Mouse (Mus musculus) erythroblast, embryonic 14.5 days (primary cell): ENCODE measurements around the gene Vmn1r4. TPM values are rescaled to one million over a fixed set of nuclear protein-coding genes. Genes with fewer than 3 reads are reported as not detected.

Experiments used
- H3K27me3 ChIP-seq: 2 replicates; pipeline ENCODE4 v1.6.1; 2012; ENCODE audit warnings: inconsistent platforms; ENCODE audit not compliant: control insufficient read depth
- H3K36me3 ChIP-seq: 2 replicates; pipeline ENCODE4 v1.6.1; 2012; ENCODE audit warnings: mild to moderate bottlenecking, inconsistent platforms; ENCODE audit not compliant: control insufficient read depth
- H3K4me1 ChIP-seq: 2 replicates; pipeline ENCODE4 v1.6.1; 2012; ENCODE audit warnings: inconsistent platforms; ENCODE audit not compliant: control insufficient read depth
- H3K4me3 ChIP-seq: replicated peaks from 2 replicates; pipeline ENCODE3; 2012; ENCODE audit warnings: moderate library complexity, mild to moderate bottlenecking, inconsistent platforms
- H3K9me3 ChIP-seq: 2 replicates; pipeline ENCODE4 v1.6.1; 2012; ENCODE audit warnings: low read length, inconsistent platforms, mixed read lengths; ENCODE audit not compliant: control insufficient read depth
- GATA1 ChIP-seq: IDR thresholded peaks from 2 replicates; pipeline ENCODE4 v1.6.1; 2012; ENCODE audit warnings: low read length, inconsistent platforms, mixed read lengths
- TAL1 ChIP-seq: IDR thresholded peaks from 3 replicates; pipeline ENCODE4 v1.6.1; 2012; ENCODE audit warnings: low read length, inconsistent platforms, mixed read lengths
- polyA plus RNA-seq: library from polyadenylated mRNA; stranded (reverse); fragments of >175 nt; gene quantifications from 2 replicates; pipeline ENCODE4 v1.2.3, GENCODE M21; 2012

Vmn1r4 gene
- polyA plus RNA-seq, 1 experiment, result not detected

GRCm38 (mm10) chr6:56932464-56932863 is 8.6 kb downstream of the Vmn1r4 start:
- no peaks in the 10 kb centered on the region for H3K4me1 ChIP-seq
- TF ChIP-seq GATA1 (no peak), TAL1 (no peak)
- no peaks in the 10 kb centered on the region for H3K36me3 ChIP-seq
- no peaks in the 10 kb centered on the region for H3K9me3 ChIP-seq
- peaks cover 35% of the 10 kb centered on the region for H3K27me3 ChIP-seq
- H3K4me3 ChIP-seq, result no peak overlapping the region

- no peak overlapping the region for H3K4me3 ChIP-seq
- no peaks in the 10 kb centered on the region for H3K4me1 ChIP-seq
- TF ChIP-seq TAL1, result no peak
- no peak for TF ChIP-seq GATA1
- H3K27me3 ChIP-seq, result peaks cover 35% of the 10 kb centered on the region
- no peaks in the 10 kb centered on the region for H3K9me3 ChIP-seq
- H3K36me3 ChIP-seq, result no peaks in the 10 kb centered on the region
Observed at GRCm38 (mm10) chr6:56934366-56934765, 10.6 kb downstream of the Vmn1r4 start.

- Histone ChIP-seq H3K4me1 (no peaks in the 10 kb centered on the region), H3K27me3 (no peaks in the 10 kb centered on the region), H3K4me3 (no peak overlapping the region), H3K36me3 (no peaks in the 10 kb centered on the region), H3K9me3 (no peaks in the 10 kb centered on the region)
- no peak for TF ChIP-seq TAL1
- TF ChIP-seq GATA1, result no peak
Observed at GRCm38 (mm10) chr6:56956436-56956835, 32.6 kb downstream of the Vmn1r4 start.

- Histone ChIP-seq H3K4me1 (no peaks in the 10 kb centered on the region), H3K36me3 (no peaks in the 10 kb centered on the region), H3K4me3 (no peak within 1 kb of the TSS), H3K27me3 (no peaks in the 10 kb centered on the region), H3K9me3 (no peaks in the 10 kb centered on the region)
- TF ChIP-seq TAL1, result no peak
- TF ChIP-seq GATA1, result no peak
Observed at GRCm38 (mm10) chr6:56969973-56970372, 46.2 kb downstream of the Vmn1r4 start, which contains the start of gene Vmn1r5. TSS of gene Vmn1r5 (plus strand) at chr6:56970273.

GRCm38 (mm10) chr6:56996943-56997342 is 73.1 kb downstream of the Vmn1r4 start, which contains the start of gene Vmn1r6:
TSS of gene Vmn1r6 (plus strand) at chr6:56997243.
- Histone ChIP-seq H3K4me3 (no peak within 1 kb of the TSS), H3K27me3 (no peaks in the 10 kb centered on the region), H3K36me3 (no peaks in the 10 kb centered on the region), H3K4me1 (no peaks in the 10 kb centered on the region), H3K9me3 (no peaks in the 10 kb centered on the region)
- TF ChIP-seq TAL1, result no peak
- no peak for TF ChIP-seq GATA1

Other genes with a start within 250 kb of the Vmn1r4 start
- gene Lsm5, start 219.3 kb upstream of the Vmn1r4 start, polyA plus RNA-seq, result 0.08 TPM in 1 of 2 replicates, not detected in the other
- 0.18 and 0.20 TPM in 2 replicates for gene Avl9, start 209.1 kb upstream of the Vmn1r4 start, polyA plus RNA-seq
- 0.36 and 0.48 TPM in 2 replicates for gene Kbtbd2, start 126.2 kb upstream of the Vmn1r4 start, polyA plus RNA-seq
- gene Fkbp9, start 92.0 kb upstream of the Vmn1r4 start, polyA plus RNA-seq, result 0.04 and 0.05 TPM in 2 replicates
- gene Nt5c3, start 83 bp upstream of the Vmn1r4 start, polyA plus RNA-seq, result 21.3 and 22.9 TPM in 2 replicates
- not detected in 2 replicates for gene Vmn1r5, start 46.3 kb downstream of the Vmn1r4 start, polyA plus RNA-seq
- 0.01 TPM in 1 of 2 replicates, not detected in the other for gene Vmn1r6, start 73.2 kb downstream of the Vmn1r4 start, polyA plus RNA-seq
- gene Vmn1r7, start 101.3 kb downstream of the Vmn1r4 start, polyA plus RNA-seq, result not detected in 2 replicates
- gene Vmn1r8, start 108.3 kb downstream of the Vmn1r4 start, polyA plus RNA-seq, result not detected in 2 replicates
- not detected in 2 replicates for gene Vmn1r9, start 142.8 kb downstream of the Vmn1r4 start, polyA plus RNA-seq
- gene Vmn1r10, start 185.4 kb downstream of the Vmn1r4 start, polyA plus RNA-seq, result not detected in 2 replicates
- not detected in 2 replicates for gene Vmn1r11, start 209.4 kb downstream of the Vmn1r4 start, polyA plus RNA-seq
- gene Vmn1r12, start 232.9 kb downstream of the Vmn1r4 start, polyA plus RNA-seq, result under 0.01 TPM in 1 of 2 replicates, not detected in the other